Mouse (Mus musculus) lung, postnatal 0 days (tissue): ENCODE data around the gene Epm2aip1. TPM values are rescaled to one million over a fixed set of nuclear protein-coding genes. Genes with fewer than 3 reads are reported as not detected.
A peak's percentile ranks its signal among the peaks of the same experiment; 100 is the strongest.

Source experiments
- ATAC-seq: fragments of 200-750 bp; cut with Nextera tagmentation; 2 replicates; pipeline ENCODE4 v1.8.0; 2017; ENCODE audit warnings: moderate library complexity
- DNase-seq: peaks from one replicate; pipeline ENCODE4 v3.0.0-alpha.2; 2016; ENCODE audit warnings: low spot score
- H3K27ac ChIP-seq: fragments of 300-500 bp; sonication (generic); 2 replicates; pipeline ENCODE4 v1.5.1; 2014; ENCODE audit warnings: antibody characterized with exemption, mild to moderate bottlenecking, low read length, mixed read lengths
- H3K27me3 ChIP-seq: fragments of 300-500 bp; sonication (generic); replicated peaks from 2 replicates; pipeline ENCODE4 v1.6.1; 2014; ENCODE audit warnings: low read length, mixed read lengths; ENCODE audit not compliant: insufficient read depth
- H3K36me3 ChIP-seq: fragments of 300-500 bp; sonication (generic); 2 replicates; pipeline ENCODE4 v1.6.1; 2014; ENCODE audit warnings: low read length, mixed read lengths; ENCODE audit not compliant: insufficient read depth
- H3K4me1 ChIP-seq: fragments of 300-500 bp; sonication (generic); 2 replicates; pipeline ENCODE4 v1.6.1; 2014; ENCODE audit warnings: antibody characterized with exemption, low read depth, low read length, mixed read lengths; ENCODE audit not compliant: insufficient read depth
- H3K4me2 ChIP-seq: fragments of 300-500 bp; sonication (generic); replicated peaks from 2 replicates; pipeline ENCODE4 v1.6.1; 2014; ENCODE audit warnings: low read depth, mild to moderate bottlenecking, low read length, moderate library complexity, mixed read lengths
- H3K4me3 ChIP-seq: fragments of 300-500 bp; sonication (generic); 2 replicates; pipeline ENCODE4 v1.5.1; 2014; ENCODE audit warnings: low read depth, low read length
- H3K9ac ChIP-seq: fragments of 300-500 bp; sonication (generic); replicated peaks from 2 replicates; pipeline ENCODE4 v1.6.1; 2014; ENCODE audit warnings: low read depth, mild to moderate bottlenecking
- H3K9me3 ChIP-seq: fragments of 300-500 bp; sonication (generic); 2 replicates; pipeline ENCODE4 v1.6.1; 2016; ENCODE audit warnings: low read length, mixed read lengths
- CTCF ChIP-seq: IDR thresholded peaks from 2 replicates; pipeline ENCODE4 v1.5.1; 2016; ENCODE audit warnings: antibody characterized with exemption, mild to moderate bottlenecking
- EP300 ChIP-seq: IDR thresholded peaks from 2 replicates; pipeline ENCODE4 v1.6.1; 2016; ENCODE audit warnings: antibody characterized with exemption, mild to moderate bottlenecking, control low read depth
- WGBS: fragments of 180-500 bp; shearing (Covaris S2); extraction: QIAGEN DNeasy Blood & Tissue Kit; methylation state at CpG from one replicate; pipeline ENCODE4 v1.1.7; 2014; 5-methylcytosine and 5-hydroxymethylcytosine counted together
- polyA plus RNA-seq: library from polyadenylated mRNA; unstranded; fragments of >200 nt; fragmentation: Nextera tagmentation; extraction: Ambion mirVana; gene quantifications from 2 replicates; pipeline ENCODE4 v1.2.1, GENCODE M21; 2015

The Epm2aip1 gene
- polyA plus RNA-seq, 1 experiment from 2014 or later, result 10.5 TPM

GRCm38 (mm10) chr9:111275156-111275555 is 3.4 kb downstream of the Epm2aip1 start:
- Histone ChIP-seq H3K36me3 (no peaks in the 10 kb centered on the region), H3K4me1 (peaks cover 26% of the 10 kb centered on the region; the same call in 1 of the 2 replicates), H3K9me3 (no peaks in the 10 kb centered on the region), H3K27me3 (no peaks in the 10 kb centered on the region), H3K9ac (peak overlapping the region; percentile 2; the same call in 1 of the 2 replicates), H3K27ac (no peak overlapping the region), H3K4me3 (no peak overlapping the region), H3K4me2 (peak overlapping the region; percentile 32)
- peak; percentile 32 for DNase-seq
- TF ChIP-seq EP300 (0 out of 2 replicates have a peak, but pooled peaks have one; percentile 12), CTCF (no peak)
- ATAC-seq, result no peak
- 24% methylated on average over 1 of the region's 1 CpGs for WGBS

GRCm38 (mm10) chr9:111285061-111285460 is 13.3 kb downstream of the Epm2aip1 start:
- Histone ChIP-seq H3K9me3 (no peaks in the 10 kb centered on the region), H3K4me1 (no peaks in the 10 kb centered on the region), H3K9ac (no peak overlapping the region), H3K36me3 (no peaks in the 10 kb centered on the region), H3K4me3 (no peak overlapping the region), H3K27ac (no peak overlapping the region), H3K4me2 (no peak overlapping the region), H3K27me3 (no peaks in the 10 kb centered on the region)
- 55% methylated on average over 3 of the region's 3 CpGs for WGBS
- no peak for TF ChIP-seq CTCF
- TF ChIP-seq EP300, result no peak
- DNase-seq (no peak), ATAC-seq (no peak)

- ATAC-seq (no peak), DNase-seq (no peak)
- no peak overlapping the region for H3K9ac ChIP-seq
- no peak overlapping the region for H3K27ac ChIP-seq
- TF ChIP-seq EP300, result no peak
- WGBS, result 9% methylated on average over 5 of the region's 5 CpGs
- H3K36me3 ChIP-seq, result no peaks in the 10 kb centered on the region
- H3K4me3 ChIP-seq, result no peak overlapping the region
- no peaks in the 10 kb centered on the region for H3K4me1 ChIP-seq
- no peak overlapping the region for H3K4me2 ChIP-seq
- no peaks in the 10 kb centered on the region for H3K9me3 ChIP-seq
- no peaks in the 10 kb centered on the region for H3K27me3 ChIP-seq
These were observed 13.9 kb downstream of the Epm2aip1 start for GRCm38 (mm10) chr9:111285676-111286075.

GRCm38 (mm10) chr9:111286468-111286867 is 14.7 kb downstream of the Epm2aip1 start:
- Histone ChIP-seq H3K9me3 (no peaks in the 10 kb centered on the region), H3K36me3 (no peaks in the 10 kb centered on the region), H3K4me3 (no peak overlapping the region), H3K27ac (no peak overlapping the region), H3K9ac (no peak overlapping the region), H3K4me1 (no peaks in the 10 kb centered on the region), H3K4me2 (no peak overlapping the region), H3K27me3 (no peaks in the 10 kb centered on the region)
- TF ChIP-seq EP300 (no peak), CTCF (no peak)
- WGBS, result 79% methylated on average over 2 of the region's 2 CpGs
- ATAC-seq (no peak), DNase-seq (no peak)

- no peak overlapping the region for H3K9ac ChIP-seq
- DNase-seq (no peak), ATAC-seq (no peak)
- H3K9me3 ChIP-seq, result no peaks in the 10 kb centered on the region
- H3K36me3 ChIP-seq, result no peaks in the 10 kb centered on the region
- no peaks in the 10 kb centered on the region for H3K27me3 ChIP-seq
- WGBS, result 94% methylated on average over 4 of the region's 4 CpGs
- no peak overlapping the region for H3K27ac ChIP-seq
- no peak overlapping the region for H3K4me2 ChIP-seq
- no peaks in the 10 kb centered on the region for H3K4me1 ChIP-seq
- TF ChIP-seq CTCF (no peak), EP300 (no peak)
- H3K4me3 ChIP-seq, result no peak overlapping the region
These were observed 16.2 kb downstream of the Epm2aip1 start for GRCm38 (mm10) chr9:111287956-111288355.

GRCm38 (mm10) chr9:111289294-111289831 is 17.6 kb downstream of the Epm2aip1 start:
- ATAC-seq, result peak; percentile 82
- H3K4me1 ChIP-seq, result no peaks in the 10 kb centered on the region
- no peak overlapping the region for H3K9ac ChIP-seq
- TF ChIP-seq EP300 (no peak), CTCF (no peak)
- peak; percentile 83 for DNase-seq
- H3K4me2 ChIP-seq, result peak overlapping the region; percentile 46
- H3K36me3 ChIP-seq, result no peaks in the 10 kb centered on the region
- peak overlapping the region; percentile 11; the same call in 1 of the 2 replicates for H3K4me3 ChIP-seq
- 52% methylated on average over 9 of the region's 9 CpGs for WGBS
- no peaks in the 10 kb centered on the region for H3K9me3 ChIP-seq
- no peak overlapping the region; the same call in 1 of the 2 replicates for H3K27ac ChIP-seq
- no peaks in the 10 kb centered on the region for H3K27me3 ChIP-seq
